Mouse (Mus musculus) cerebellum, adult 11 months (tissue): ENCODE data around the gene C1qa.

Source experiments
- DNase-seq: peaks from one replicate; pipeline ENCODE4 v3.0.0; 2022

Gene C1qa

DNA sequence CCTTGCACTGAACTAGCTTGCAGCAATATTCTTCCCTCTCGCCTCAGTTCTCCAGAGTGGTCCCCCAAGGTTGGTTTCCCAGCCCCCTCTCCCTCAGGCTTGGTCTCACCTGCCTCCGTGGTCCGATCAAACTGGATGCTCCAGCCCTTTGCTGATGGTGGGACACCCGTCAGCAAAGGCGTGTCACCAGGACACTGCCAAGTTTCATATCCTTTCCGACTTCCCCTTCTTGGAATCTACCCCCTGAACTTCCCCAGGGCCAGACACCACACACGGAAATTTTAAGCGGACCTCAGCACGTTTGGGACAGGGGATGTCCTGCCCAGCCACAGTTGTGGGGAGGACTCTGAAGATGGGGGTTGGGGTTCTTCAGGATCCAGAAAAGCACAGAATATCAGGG is at the start of gene C1qa:
TSS of gene C1qa (minus strand) at position 167 of the 400 bp plus-strand sequence.
- DNase-seq, result no peak

DNA sequence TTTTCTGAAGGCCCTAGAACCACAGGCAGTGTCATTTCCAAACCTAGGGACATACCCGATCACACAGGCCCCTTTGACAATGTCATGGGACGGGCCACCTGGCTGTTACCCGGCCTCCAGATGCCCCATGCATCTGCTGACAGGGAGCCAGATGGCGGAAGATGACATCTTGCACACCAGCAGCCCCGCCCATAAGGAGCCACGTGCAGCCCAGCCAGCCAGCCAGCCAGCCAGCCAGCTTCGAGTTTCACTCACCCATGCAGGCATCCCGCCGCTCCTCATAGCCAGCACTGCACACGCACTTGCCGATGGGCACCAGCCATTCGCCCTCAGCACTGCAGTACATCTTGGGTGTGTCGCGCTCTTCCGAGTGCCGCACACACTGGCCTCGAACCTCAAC is 46.8 kb upstream of the C1qa start:
- DNase-seq, result no peak

DNA sequence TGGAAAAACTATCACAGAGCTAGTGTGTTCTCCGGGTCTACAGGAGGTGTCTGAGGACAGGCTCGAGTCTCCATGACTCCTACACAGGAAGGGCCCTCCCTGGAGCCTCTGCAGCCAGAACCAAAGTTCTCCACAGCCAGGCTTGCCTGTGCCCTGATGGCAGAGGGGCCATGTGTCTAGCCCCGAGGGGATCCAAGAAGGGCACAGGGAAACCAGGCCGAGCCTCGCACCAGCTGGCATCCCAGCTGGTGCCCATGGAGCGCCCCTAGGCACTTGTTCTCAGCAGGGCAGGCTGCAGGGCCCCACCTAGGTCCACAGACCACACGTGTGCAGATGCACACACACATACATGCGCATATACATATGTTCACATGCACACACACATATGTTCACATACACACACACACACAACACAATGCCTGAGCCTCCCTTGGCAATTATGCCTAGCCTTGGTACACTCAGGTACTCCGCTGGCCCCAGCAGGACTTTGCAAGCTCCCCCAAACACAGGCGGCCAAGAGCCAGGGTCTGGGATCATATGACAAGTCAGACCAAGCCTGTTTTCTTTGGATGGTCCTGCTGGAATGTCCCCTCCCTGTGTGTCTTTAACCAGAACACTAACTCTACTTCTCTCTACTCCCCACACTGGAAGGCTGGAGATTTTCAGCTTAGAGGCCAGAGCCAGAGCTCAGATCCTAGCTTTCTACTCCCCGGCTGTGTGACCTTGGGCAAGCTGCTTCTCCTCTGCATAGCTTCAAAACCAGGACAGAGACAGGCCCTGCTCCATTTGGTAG is 46.2 kb upstream of the C1qa start:
- DNase-seq, result no peak

DNA sequence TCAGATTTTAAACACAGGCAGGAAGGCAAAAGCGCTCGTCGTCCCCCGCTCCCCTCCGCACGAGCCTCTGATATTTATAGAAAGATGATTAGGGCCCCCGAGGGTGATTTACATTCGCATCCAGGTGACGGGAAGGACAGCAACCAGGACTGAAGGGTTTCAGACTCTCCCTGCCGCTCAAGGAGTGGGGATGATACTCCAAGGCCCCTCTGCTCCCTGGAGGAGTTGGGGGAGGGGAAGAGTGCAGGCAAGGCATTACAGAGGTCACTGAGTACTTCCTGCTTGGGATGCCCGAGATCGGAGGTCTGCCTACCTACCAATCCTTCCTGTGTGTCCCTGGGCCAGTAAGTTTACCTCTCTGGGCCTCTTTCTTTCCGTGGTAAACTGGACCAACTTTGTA is 44.6 kb upstream of the C1qa start:
- no peak for DNase-seq

DNA sequence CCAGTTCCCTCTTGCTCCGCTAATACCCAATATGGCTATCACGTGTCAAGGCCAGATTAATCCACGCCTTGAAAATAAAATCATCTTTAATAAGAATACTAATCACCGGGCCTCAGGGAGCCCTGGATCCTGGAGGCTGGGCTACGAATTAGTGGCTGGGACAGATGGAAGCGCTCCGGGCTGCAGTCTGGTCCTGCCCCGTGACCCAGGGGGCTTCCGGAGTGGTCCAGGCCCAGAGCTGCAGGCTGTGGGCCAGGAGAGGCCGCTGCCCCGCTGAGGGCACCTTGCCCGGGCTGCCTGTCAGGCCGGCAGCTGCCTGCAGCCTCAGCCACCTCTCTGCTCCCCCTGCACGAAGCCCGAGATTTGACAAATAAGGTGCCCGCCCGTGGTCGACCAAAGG is 44.2 kb upstream of the C1qa start:
- DNase-seq, result peak; percentile 77

DNA sequence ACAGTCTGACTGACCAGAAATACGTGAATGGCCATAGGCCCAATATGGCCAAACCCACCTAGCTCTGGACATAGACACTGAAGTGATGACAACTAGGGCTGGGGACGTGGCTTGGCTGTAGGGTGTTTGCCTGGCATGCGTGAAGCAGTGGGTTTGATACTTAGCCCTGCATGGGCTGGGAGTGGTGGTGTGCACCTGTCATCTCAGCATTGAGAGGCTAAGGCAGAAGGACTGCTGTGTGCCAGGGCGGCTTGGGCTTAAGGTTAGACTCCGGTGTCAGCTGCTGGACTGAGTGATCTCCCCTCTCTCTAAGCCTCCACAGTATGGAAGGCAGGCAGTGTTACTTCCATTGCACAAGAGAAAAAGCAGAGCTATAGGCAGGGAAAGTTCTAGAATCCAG is 39.3 kb upstream of the C1qa start:
- no peak for DNase-seq

DNA sequence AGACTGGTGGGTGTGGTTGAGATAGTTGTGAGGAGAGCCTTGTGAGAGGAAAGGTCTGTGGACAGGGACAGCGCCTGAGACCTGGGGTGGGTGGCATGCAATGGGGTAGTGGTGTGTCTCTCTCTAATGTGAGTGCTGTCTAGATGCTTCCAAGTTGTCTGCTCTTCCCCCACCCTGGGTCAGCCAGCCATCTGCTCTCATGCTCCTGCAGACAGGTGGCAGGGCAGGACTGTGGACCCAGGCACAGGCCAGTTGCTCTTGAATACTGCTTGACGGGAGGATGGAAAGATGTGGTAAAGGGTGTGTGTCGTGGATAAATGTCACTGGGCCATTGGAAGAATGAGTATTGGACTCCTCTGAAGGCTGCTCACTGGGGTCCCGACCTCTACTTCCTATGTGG is 38.7 kb upstream of the C1qa start:
- peak; percentile 68 for DNase-seq

DNA sequence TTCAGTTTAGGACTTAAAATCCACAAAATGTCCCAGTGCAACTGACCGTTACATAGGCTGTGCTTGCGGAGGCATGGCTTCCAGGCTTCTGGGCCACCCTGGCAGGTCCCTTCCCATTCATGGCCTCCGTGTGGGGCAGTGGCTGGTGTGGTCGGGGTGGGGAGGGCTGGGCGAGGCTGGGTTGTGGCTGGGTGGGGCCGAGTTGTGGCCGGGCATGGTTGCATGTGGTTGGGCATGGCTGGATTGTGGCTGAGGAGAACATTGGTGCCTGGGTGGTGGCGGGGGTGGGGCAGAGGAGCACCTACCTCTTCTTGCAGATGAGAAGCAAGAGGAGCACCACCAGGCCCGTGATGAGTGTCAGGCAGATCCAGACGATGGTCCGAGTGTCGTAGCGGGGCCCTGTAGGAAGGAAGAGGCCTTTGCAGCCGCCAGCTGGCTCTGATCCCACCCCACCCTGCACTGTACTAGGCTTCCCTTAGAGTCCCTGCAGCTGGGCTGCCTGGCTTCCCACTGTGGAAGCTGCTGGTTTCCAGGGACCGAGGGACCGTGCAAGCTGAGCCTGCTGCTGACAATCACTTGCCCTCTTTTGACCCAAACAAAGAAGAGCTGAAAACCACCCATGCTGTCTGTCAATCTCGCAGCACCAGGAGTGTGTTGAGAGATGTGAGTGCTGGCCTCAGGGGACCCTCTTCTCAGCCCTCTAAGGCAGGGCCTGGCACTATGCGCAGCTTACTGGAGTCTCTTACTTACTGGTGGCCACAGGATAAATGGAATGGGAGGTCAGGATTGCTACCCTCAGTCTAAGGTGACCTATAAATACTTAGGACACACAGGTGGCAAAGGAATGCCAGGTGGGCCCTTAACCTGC is 36.4 kb upstream of the C1qa start:
- no peak for DNase-seq

DNA sequence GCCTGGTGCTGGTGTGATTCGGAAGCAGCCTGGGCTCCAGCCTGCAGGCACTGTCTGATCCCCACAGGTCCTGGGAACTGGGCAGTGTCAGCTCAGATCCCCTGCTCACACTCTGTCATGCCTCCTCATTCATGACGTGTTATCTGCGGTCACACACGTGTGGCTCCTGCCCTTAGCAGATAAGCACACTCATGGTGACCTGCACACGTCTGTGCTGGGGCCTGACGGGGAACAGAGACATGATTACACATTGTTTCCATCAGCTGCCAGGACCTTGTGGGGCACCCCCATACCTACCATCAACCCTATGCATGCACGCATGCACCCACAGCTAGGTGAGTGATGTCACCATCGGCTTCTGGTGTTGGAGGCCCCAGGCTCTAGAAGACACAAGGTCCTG is 31.9 kb upstream of the C1qa start:
- no peak for DNase-seq

DNA sequence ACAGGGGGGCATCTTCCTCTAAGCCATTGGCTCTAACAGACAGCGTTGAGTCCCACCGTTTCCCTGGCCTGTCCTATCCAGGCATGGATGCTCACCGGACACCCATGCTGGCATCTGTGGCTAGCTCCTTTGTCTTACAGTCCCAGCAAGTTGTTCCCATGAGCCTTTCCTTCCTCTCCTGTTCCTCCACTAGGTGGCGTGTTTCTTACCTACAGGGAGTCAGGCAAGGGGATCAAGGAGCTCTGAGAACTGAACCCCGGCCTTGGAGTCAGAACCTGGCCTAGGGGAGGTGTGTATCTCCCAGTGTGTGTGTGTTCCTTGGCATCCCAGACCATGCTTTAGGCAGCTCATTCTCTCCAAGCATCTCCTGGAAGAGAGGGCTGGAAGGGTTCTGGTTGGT is 30.3 kb upstream of the C1qa start:
- no peak for DNase-seq

DNA sequence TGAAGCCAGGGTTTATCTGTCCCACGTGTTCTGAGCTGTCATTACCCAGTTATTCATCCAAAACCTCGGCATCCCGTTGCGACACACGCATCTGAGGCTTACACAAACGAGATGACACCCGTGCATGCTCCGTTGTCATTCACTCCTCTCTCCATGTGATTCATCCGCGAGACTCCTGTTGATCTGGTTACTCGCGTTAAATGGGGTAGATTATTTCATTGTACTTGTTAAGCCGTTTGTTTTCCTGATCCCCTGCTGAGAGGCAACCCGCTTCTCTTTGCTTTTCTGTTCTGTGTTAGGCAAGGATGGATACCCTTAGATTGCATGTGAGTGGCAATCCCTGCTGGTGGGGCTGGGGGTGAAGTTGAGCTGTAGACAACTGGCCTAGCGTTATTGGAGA is 27.2 kb upstream of the C1qa start:
- no peak for DNase-seq

DNA sequence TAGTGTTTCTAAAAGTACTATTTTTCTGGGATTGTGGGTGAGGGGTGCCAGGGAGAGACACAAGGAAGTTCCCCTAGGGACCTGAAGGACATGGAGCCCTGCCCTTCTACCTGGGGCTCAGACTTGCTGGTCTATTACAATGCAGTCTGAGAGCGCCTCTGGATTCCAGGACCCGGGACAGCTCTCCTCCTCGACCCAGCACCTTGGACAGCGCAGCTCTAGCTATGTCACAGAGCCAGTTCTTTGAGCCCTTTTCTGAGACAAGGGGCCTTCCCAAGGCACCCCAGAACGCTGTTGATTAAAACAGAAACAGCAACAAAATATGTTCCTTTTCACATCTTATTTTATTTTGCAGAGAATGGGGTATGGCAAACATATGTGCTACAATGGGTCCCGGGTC is 25.9 kb upstream of the C1qa start:
- DNase-seq, result no peak

DNA sequence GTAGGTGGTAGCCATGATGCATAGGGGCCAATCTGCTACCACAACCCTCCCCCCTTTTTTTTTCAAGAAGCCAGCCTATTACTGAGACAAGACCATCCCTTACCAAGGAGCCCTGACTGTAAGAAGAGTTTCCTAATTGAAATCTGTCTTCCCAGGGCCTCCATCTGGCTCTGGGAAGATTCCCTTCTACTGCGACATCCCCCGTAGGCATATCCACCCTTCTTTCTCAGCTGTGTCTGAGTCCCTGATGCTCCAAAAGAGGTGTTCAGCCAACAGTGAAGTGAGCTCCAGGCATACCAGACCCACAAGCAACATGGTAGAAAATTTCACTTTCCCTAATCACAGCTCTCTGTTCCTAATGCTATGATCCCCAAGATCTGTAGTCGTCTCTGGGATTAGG is 20.9 kb upstream of the C1qa start:
- DNase-seq, result no peak

DNA sequence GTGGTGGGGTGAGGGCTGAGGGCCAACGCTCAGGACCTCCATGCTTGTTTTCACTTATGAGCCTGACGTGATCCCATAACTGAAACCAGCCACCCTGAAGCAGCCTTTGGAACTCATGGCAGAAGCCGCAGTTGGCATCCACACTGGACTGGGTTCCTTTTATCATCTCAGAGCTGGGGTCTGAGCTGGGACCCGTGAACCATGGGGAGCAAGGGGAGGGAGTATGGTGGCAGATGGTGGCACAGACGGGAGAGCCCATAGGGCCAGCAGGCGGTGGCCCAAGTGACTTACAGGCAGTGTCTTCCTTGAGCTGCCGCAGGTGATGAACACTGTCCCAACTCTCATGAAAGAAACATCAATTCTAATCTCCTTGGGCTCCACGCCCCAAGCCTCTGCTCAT is 20.2 kb upstream of the C1qa start:
- no peak for DNase-seq

DNA sequence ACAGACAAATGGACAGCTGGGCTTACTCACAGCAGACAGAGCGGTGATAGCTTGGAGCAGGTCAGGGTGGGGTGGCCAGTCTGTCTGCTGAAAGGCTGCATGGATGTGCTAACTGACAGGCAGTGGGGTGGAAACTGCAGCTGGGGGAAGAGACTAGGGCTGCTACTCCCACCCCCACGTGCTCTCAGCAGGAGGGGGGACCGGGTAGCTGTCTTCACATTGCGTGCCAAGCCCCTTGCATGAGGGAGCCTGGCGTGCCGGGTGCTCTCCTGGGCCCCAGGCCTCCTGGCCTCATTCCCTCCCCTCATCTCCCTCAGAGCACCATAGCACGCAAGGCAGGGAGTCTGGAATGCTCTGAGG is 18.5 kb upstream of the C1qa start:
- no peak for DNase-seq

DNA sequence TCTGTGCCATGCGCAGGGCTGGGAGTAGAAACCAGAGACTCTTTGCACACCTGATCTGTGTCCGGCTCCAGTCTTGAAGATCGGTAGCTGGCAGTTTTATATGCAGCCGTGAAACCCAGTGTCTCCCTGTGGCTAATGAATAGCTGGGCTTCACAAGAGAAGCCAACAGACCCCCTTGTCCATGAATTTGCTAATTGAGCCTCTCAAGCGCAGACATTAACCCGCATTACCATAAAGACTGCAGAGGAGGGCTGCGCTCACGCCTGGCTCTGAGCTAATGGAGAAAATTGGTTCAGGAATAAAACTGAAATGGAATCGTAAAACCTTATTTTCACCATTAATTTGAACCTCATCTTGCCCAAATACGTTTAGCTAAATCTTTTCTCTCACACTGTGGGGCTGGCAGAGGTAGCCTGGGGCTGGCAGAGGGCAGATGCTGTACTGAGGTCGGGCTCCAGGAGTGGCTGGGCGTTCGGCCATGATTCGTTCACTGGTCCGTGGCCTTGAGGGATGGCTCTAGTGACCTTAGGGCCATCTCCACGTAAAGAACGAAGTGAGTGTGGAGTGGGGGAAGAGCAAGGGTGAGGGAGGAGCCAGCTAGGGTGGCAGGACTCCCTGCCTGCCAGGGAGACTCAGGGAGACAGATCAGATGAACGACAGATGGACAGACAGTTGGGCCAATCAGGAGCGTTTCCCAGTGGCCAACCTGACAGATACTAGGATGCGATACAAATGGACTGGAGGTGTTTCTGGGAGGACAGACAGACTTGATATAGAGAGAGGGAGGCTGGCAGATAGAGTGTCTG is 18.0 kb upstream of the C1qa start:
- DNase-seq, result peak; percentile 39

DNA sequence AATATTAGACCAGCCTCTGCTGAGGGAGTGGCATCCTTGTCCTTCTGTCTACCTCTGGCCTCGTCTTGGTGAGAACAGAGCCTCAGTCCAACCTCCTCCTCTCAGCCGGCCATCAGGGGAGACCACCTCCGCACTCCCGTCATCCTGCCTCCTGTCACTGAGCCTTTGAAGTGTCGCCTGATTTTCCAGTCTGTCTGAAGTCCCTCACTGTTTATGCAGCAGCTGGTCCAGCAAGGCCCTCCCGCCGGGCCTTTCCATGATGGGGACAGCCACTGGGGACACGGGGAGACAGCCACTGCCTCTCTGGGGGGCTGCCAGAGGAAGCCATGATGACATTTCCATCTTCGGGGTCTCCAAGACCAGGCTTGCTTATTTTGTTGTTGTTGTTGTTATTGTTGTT is 14.2 kb upstream of the C1qa start:
- no peak for DNase-seq

DNA sequence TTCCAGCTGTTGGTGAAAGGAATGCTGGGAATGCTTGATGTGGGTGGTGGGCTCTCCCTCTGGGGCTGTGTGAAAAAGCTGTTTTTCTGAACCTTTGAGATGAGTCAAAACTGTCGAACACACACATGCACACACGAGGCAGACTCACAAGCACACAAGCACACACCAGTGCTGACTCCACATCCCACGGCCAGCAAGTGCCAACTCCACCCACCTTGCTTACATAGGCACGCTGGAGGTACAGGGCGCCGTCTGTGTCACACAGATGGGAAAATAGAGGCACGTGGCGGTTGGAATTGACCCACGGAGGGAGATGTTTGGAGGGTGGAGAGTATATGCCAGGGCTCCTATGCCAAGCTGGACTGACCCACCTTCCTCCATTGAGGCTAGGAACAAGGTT is 13.2 kb upstream of the C1qa start:
- DNase-seq, result no peak

DNA sequence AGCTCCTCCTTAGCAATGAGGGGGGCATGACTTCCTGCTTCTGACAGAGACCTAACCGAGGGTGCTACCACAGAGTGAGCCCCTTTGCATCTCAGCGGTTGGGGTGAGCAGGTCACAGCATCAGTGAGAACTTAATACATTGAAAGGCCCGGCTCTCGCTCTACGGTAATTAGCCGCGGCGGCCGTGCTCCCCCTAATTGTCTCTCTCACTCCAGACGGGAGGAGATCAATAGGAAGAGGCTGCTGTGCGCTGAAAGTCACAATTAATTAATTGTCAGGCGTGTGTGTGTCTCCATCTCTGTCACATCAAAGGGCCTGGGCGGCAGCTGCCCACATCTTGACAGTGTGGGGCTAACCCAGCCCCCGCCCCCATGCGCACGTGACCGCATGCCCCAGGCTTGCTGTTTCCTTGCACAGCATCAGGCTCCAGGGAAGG is 12.6 kb upstream of the C1qa start:
- no peak for DNase-seq

DNA sequence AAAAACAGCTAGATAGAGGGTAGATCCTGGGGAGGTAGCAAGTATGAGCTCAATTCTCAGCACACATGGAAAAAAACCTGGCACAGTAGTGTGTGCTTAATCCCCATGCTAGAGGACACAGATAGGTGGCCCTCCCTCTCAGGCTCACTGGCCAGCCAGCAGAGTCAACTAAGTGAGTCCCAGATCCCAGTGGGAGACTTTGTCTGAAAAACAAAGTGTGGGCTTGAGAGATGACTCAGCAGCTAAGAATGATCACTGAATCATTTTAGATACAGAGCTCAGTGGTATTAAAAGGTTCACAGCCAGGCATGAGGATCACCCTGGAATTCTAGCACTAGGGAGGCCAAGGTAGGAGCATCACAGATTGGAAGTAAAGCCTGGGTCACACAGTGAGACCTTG is 9.2 kb upstream of the C1qa start:
- DNase-seq, result no peak

DNA sequence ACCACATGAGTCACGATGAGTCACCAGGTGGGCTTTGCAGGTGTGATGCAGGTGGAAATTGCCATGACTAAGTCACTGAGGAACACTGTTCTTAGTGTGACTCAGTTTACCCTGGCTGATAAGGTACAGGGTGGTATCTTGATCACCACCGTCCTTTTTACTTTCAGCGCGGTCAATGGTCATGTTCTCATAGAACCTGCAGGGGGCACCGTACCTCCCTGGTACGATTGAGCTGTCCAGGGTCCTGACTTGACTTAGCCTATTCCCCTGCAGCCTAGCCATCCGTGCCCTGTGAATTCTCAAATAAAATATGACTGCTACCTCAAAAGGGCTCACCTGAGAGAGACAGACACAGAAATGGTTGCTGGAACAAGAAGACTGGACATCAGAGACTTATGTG is 8.4 kb upstream of the C1qa start:
- no peak for DNase-seq

DNA sequence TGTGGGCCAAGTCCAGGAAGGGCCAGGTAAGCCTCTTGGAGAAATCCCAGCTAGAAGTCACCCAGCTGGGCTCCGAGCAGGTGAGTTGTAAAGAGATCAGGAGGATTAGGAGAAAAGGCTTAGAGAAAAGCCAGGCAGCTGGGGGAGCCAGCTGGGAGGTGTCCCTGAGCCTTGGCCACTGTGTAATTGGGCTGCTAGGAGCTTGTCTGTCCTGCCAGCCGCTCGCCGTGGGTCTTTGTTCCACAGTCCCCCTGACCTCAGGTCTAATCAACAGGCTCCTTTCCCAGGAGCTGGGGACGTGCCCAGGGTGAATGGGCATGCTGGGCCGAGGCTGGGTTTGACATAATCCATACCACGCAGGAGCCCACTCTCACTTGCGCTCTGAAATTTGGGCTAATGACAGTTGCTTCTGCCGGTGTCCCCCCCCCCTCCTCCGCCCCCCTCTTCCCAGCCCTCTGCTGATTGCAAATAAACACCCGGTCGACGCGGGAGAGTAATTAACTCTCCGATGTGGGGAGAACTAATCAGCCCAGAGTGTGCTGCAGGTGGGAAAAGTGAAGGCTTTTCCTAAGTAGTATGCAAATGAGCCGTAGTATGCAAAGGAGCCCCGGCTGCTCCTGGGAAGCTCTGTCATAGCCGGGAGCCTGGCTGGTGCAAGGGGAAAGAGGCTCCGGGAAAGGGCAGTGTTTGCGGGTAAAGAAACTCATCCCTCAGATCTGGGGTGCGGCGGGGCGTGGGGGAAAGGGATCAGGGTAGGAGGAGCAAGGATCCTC is 6.3 kb upstream of the C1qa start:
- DNase-seq, result no peak

DNA sequence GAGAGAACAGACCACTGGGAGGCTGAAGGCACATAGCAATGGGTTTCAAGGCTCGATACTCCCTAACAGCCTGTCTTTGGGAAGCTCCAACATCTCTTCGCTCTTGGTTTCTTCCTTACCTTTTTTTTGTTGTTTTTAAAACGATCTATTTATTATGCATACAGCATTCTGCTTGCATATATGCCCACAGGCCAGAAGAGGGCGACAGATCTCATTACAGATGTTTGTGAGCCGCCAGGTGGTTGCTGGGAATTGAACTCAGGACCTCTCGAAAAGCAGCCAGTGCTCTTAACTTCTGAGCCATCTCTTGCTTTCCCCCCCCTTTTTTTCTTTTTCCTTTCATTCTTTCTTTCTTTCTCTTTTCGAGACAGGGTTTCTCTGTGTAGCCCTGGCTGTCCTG is 551 bp upstream of the C1qa start:
- no peak for DNase-seq
